Mouse (Mus musculus) ES-E14 (cell line): ENCODE data around the gene Sdk2. TPM values are rescaled to one million over a fixed set of nuclear protein-coding genes. Genes with fewer than 3 reads are reported as not detected.

Experiments used
- DNase-seq: peaks from one replicate; pipeline ENCODE4 v3.0.0-alpha.2; 2013; ENCODE audit warnings: low read depth, low spot score
- H3K27ac ChIP-seq: 2 replicates; pipeline ENCODE4 v1.5.1; 2012; ENCODE audit warnings: low read depth, mild to moderate bottlenecking, low read length, moderate library complexity, mixed read lengths; ENCODE audit not compliant: poor library complexity, insufficient read depth, severe bottlenecking
- H3K36me3 ChIP-seq: 2 replicates; pipeline ENCODE4 v1.6.1; 2012; ENCODE audit warnings: mild to moderate bottlenecking, low read length, moderate library complexity, mixed read lengths; ENCODE audit not compliant: control insufficient read depth, poor library complexity, insufficient read depth, severe bottlenecking
- H3K4me1 ChIP-seq, 2 experiments: fragments of 150-350 bp in 1 of 2; sonication (generic) in 1 of 2; 2 replicates each; pipeline ENCODE4 v1.6.1; 2012; ENCODE audit warnings: low read length in 2 of 2, mild to moderate bottlenecking in 1 of 2, mixed read lengths in 1 of 2; ENCODE audit not compliant: control insufficient read depth in 2 of 2, insufficient read depth in 2 of 2, poor library complexity in 1 of 2
- H3K4me3 ChIP-seq, 2 experiments: fragments of 150-350 bp in 1 of 2; sonication (generic) in 1 of 2; 2 replicates each; pipeline ENCODE4 v1.5.1; 2012; ENCODE audit warnings: low read length in 2 of 2, low read depth in 1 of 2, mild to moderate bottlenecking in 1 of 2, mixed read lengths in 1 of 2; ENCODE audit not compliant: insufficient read depth in 1 of 2, poor library complexity in 1 of 2, severe bottlenecking in 1 of 2
- H3K9ac ChIP-seq: 2 replicates; pipeline ENCODE4 v1.6.1; 2012; ENCODE audit warnings: low read depth, mild to moderate bottlenecking, low read length, mixed read lengths; ENCODE audit not compliant: poor library complexity, insufficient read depth, severe bottlenecking
- H3K9me3 ChIP-seq: fragments of 150-350 bp; sonication (generic); 2 replicates; pipeline ENCODE4 v1.6.1; 2012; ENCODE audit warnings: low read depth, mild to moderate bottlenecking, low read length; ENCODE audit not compliant: control insufficient read depth, insufficient read depth
- CHD2 ChIP-seq: IDR thresholded peaks from 2 replicates; pipeline ENCODE4 v1.6.1; 2014; ENCODE audit warnings: mild to moderate bottlenecking, low read depth, low read length, inconsistent platforms
- HCFC1 ChIP-seq: IDR thresholded peaks from 2 replicates; pipeline ENCODE4 v1.6.1; 2012; ENCODE audit warnings: low read length, inconsistent platforms, borderline replicate concordance; ENCODE audit not compliant: insufficient read depth
- MAFK ChIP-seq: IDR thresholded peaks from 2 replicates; pipeline ENCODE4 v1.6.1; 2014; ENCODE audit warnings: mild to moderate bottlenecking, low read depth, low read length, inconsistent platforms; ENCODE audit not compliant: insufficient read depth
- ZC3H11A ChIP-seq: IDR thresholded peaks from 2 replicates; pipeline ENCODE4 v1.6.1; 2012; ENCODE audit warnings: low read depth, mild to moderate bottlenecking, inconsistent platforms, low read length, borderline replicate concordance
- ZNF384 ChIP-seq: IDR thresholded peaks from 2 replicates; pipeline ENCODE4 v1.6.1; 2012; ENCODE audit warnings: low read depth, low read length, inconsistent platforms
- in situ Hi-C, 2 experiments: fragments of 600-800 bp; cut with MboI; formaldehyde crosslinking; loops; one replicate each; pipeline ENCODE4 v1.15.1; 2025; ENCODE audit warnings: low sequenced_read_pairs in 2 of 2, inconsistent platforms in 1 of 2; ENCODE audit not compliant: unreplicated experiment in 2 of 2
- total RNA-seq: library from RNA; depleted of rRNA; stranded (reverse); fragments of 300-350 nt; gene quantifications from 2 replicates; pipeline ENCODE4 v1.2.3, GENCODE M21; 2012

Sdk2 gene
- total RNA-seq, 1 experiment = 2.0 TPM

GRCm38 (mm10) chr11:113762136-113762797 lies 304.6 kb downstream of the Sdk2 start:
- Histone ChIP-seq H3K9ac (no peak overlapping the region), H3K4me3 (no peak overlapping the region), H3K36me3 (no peaks in the 10 kb centered on the region), H3K27ac (no peak overlapping the region), H3K4me1 (peaks cover 7 to 14% of the 10 kb centered on the region in 2 experiments), H3K9me3 (no peaks in the 10 kb centered on the region)
- TF ChIP-seq CHD2 (no peak), ZC3H11A (no peak), HCFC1 (no peak), ZNF384 (no peak), MAFK (no peak)
- DNase-seq = no peak
- in situ Hi-C loops = no loop called here

- H3K36me3 ChIP-seq = no peaks in the 10 kb centered on the region
- H3K9me3 ChIP-seq = no peaks in the 10 kb centered on the region
- no peak overlapping the region for H3K4me3 ChIP-seq
- no peak overlapping the region for H3K27ac ChIP-seq
- H3K9ac ChIP-seq = no peak overlapping the region
- no peak for TF ChIP-seq ZNF384
- no peak for TF ChIP-seq CHD2
- no peak for TF ChIP-seq MAFK
- TF ChIP-seq ZC3H11A = no peak
- no peak for TF ChIP-seq HCFC1
- in situ Hi-C loops = no loop called here
- H3K4me1 ChIP-seq = peaks cover 7 to 9% of the 10 kb centered on the region in 2 experiments
- DNase-seq = no peak
These were observed 305.2 kb downstream of the Sdk2 start for GRCm38 (mm10) chr11:113761646-113762045.

DNA sequence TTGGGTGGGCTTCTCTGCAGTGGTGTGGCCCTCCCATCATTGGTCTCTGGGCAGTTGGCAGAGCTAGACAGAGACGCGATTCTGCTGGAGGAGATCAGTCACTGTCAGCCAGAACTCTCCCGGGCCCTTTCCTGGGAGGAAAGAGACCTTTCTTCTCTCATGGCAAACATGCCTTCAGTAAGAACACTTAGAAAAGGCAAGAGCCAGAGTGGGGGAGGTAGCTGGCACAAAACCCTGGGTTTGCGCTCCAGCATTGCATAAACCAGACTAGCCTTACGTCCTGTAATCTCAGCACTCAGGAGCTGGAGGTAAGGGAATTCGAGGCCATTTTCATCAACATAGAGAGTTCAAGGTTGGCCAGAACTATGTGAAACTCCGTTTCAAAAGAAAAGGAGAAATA lies 306.4 kb downstream of the Sdk2 start:
- no peak for TF ChIP-seq ZNF384
- TF ChIP-seq HCFC1 = no peak
- TF ChIP-seq CHD2 = no peak
- no peak for TF ChIP-seq ZC3H11A
- TF ChIP-seq MAFK = no peak
- H3K4me1 ChIP-seq = peaks cover 5 to 8% of the 10 kb centered on the region in 2 experiments
- DNase-seq = no peak
- in situ Hi-C loops = no loop called here
- H3K36me3 ChIP-seq = no peaks in the 10 kb centered on the region
- no peak overlapping the region for H3K9ac ChIP-seq
- H3K4me3 ChIP-seq = no peak overlapping the region
- H3K27ac ChIP-seq = no peak overlapping the region
- H3K9me3 ChIP-seq = no peaks in the 10 kb centered on the region

DNA sequence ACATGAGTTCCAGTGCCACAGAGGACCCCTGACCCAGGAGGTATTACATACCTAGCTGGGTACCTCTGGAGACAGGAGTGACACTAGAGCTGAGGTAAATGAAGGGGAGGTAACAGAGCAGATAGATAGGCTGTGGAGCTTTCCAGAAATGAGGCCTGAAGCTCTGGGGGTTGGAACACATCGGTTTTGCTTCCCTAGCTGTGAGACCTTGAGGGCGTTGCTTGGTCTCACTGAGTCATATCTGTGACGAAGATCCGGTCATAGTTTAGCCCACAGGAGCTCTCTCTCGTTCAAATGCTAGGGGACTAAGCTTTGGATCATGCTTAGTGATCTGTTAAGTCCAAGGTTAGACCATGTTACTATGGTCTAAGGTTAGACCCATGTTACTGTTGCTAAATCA lies 308.0 kb downstream of the Sdk2 start:
- in situ Hi-C loops = no loop called here
- Histone ChIP-seq H3K4me1 (peaks cover 5 to 9% of the 10 kb centered on the region in 2 experiments), H3K9ac (no peak overlapping the region), H3K36me3 (no peaks in the 10 kb centered on the region), H3K27ac (no peak overlapping the region), H3K4me3 (no peak overlapping the region), H3K9me3 (no peaks in the 10 kb centered on the region)
- no peak for DNase-seq
- TF ChIP-seq MAFK (no peak), CHD2 (no peak), ZC3H11A (no peak), HCFC1 (no peak), ZNF384 (no peak)
